Mouse (Mus musculus) midbrain, embryonic 15.5 days (tissue): ENCODE measurements around the gene Ip6k2. TPM values are rescaled to one million over a fixed set of nuclear protein-coding genes. Genes with fewer than 3 reads are reported as not detected.

Experiments used
- ATAC-seq: fragments of 200-750 bp; cut with Nextera tagmentation; replicated peaks from 2 replicates; pipeline ENCODE4 v1.8.0; 2017; ENCODE audit warnings: moderate TSS enrichment
- H3K27ac ChIP-seq: fragments of 300-500 bp; sonication (generic); 2 replicates; pipeline ENCODE4 v1.5.1; 2015; ENCODE audit warnings: mild to moderate bottlenecking, inconsistent platforms
- H3K27me3 ChIP-seq: fragments of 300-500 bp; sonication (generic); replicated peaks from 2 replicates; pipeline ENCODE4 v1.6.1; 2015; ENCODE audit warnings: inconsistent platforms
- H3K36me3 ChIP-seq: fragments of 300-500 bp; sonication (generic); replicated peaks from 2 replicates; pipeline ENCODE4 v1.6.1; 2015; ENCODE audit warnings: inconsistent platforms
- H3K4me1 ChIP-seq: fragments of 300-500 bp; sonication (generic); 2 replicates; pipeline ENCODE4 v1.6.1; 2015; ENCODE audit warnings: inconsistent platforms
- H3K4me2 ChIP-seq: fragments of 300-500 bp; sonication (generic); 2 replicates; pipeline ENCODE4 v1.6.1; 2015; ENCODE audit warnings: inconsistent platforms, mild to moderate bottlenecking, moderate library complexity
- H3K4me3 ChIP-seq: fragments of 300-500 bp; sonication (generic); 2 replicates; pipeline ENCODE4 v1.5.1; 2015; ENCODE audit warnings: mild to moderate bottlenecking, inconsistent platforms
- H3K9ac ChIP-seq: fragments of 300-500 bp; sonication (generic); 2 replicates; pipeline ENCODE4 v1.6.1; 2015; ENCODE audit warnings: mild to moderate bottlenecking, inconsistent platforms
- H3K9me3 ChIP-seq: fragments of 300-500 bp; sonication (generic); 2 replicates; pipeline ENCODE4 v1.6.1; 2016; ENCODE audit warnings: inconsistent platforms
- WGBS: fragments of 180-500 bp; shearing (Covaris S2); methylation state at CpG from one replicate; pipeline ENCODE4 v1.1.7; 2015; ENCODE audit warnings: mixed read lengths; 5-methylcytosine and 5-hydroxymethylcytosine counted together
- polyA plus RNA-seq: library from polyadenylated mRNA; unstranded; fragments of >200 nt; fragmentation: Nextera tagmentation; extraction: Ambion mirVana; gene quantifications from 2 replicates; pipeline ENCODE4 v1.2.1, GENCODE M21; 2015

Ip6k2 gene
- polyA plus RNA-seq, 1 experiment from 2014 or later = 239 TPM

DNA sequence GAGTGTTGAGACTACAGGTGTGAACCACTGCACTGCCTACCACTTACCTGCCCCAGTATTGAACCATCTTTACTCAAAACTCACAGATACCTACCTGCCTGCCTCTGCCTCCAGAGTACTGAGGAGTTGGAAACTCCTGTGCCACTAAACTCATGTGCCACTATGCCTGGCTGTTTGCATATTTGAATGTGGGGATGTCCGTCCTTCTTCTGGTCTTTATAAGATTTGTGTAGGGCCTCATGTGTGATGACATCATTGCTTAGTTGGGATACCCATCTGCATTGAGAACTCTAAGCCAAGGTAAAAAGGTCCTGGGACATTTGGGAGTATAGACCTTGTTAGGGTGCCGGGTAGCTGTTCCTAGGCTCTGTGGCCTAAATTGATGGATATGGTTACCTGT lies 3.5 kb downstream of the Ip6k2 start:
- Histone ChIP-seq H3K4me3 (peak overlapping the region; percentile 2; the same call in 1 of the 2 replicates), H3K4me2 (peak overlapping the region; percentile 72), H3K27ac (no peak overlapping the region), H3K9me3 (no peaks in the 10 kb centered on the region), H3K9ac (no peak overlapping the region), H3K4me1 (peaks cover 79% of the 10 kb centered on the region), H3K27me3 (no peaks in the 10 kb centered on the region), H3K36me3 (no peaks in the 10 kb centered on the region)
- no peak for ATAC-seq
- 90% methylated on average over 2 of the region's 2 CpGs for WGBS

DNA sequence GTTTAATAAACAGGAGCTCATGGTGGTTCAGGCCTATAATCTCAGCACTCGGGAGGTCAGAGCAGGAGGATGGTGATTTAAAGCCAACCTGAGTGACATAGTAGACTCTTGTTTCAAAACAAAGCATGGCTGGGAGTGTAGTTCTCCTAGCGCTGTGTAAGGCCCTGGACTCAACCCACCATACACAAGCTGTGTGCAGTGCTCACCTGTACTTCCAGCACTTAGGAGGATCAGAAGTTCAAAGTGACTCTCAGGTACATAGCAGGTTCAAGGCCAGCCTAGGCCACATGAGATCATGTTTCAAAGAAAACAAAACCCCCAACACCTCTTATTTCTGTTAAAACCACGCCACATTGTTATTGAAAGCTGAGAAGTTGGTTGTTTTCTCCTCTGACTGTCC lies 5.1 kb downstream of the Ip6k2 start:
- Histone ChIP-seq H3K9me3 (no peaks in the 10 kb centered on the region), H3K4me3 (no peak overlapping the region), H3K27me3 (no peaks in the 10 kb centered on the region), H3K9ac (no peak overlapping the region), H3K27ac (no peak overlapping the region), H3K4me1 (peaks cover 84% of the 10 kb centered on the region), H3K36me3 (no peaks in the 10 kb centered on the region), H3K4me2 (peak overlapping the region; percentile 72)
- no peak for ATAC-seq
- 77% methylated on average over 3 of the region's 3 CpGs for WGBS

DNA sequence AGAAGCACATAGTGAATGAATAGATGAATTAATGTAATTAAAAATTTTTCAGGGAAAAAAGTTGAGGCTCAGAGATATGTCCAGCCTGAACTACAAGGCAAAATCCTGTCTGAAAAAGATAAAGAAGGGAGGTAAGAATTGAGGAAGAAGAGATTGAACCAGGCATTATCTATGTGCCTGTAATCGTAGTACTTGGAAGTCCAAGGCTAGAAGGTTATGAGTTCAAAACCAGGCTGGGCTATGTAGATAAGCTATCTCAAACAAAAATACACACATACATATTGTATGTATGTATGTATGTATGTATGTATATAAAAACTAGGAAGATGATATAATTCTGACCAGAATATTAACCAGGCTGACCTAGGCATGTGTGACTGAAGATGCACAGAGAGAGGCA lies 8.7 kb downstream of the Ip6k2 start:
- Histone ChIP-seq H3K4me2 (no peak overlapping the region), H3K4me1 (peaks cover 96% of the 10 kb centered on the region), H3K27me3 (no peaks in the 10 kb centered on the region), H3K9me3 (no peaks in the 10 kb centered on the region), H3K27ac (no peak overlapping the region), H3K4me3 (no peak overlapping the region), H3K9ac (no peak overlapping the region), H3K36me3 (no peaks in the 10 kb centered on the region)
- 85% methylated on average over 1 of the region's 1 CpGs for WGBS
- ATAC-seq = no peak

DNA sequence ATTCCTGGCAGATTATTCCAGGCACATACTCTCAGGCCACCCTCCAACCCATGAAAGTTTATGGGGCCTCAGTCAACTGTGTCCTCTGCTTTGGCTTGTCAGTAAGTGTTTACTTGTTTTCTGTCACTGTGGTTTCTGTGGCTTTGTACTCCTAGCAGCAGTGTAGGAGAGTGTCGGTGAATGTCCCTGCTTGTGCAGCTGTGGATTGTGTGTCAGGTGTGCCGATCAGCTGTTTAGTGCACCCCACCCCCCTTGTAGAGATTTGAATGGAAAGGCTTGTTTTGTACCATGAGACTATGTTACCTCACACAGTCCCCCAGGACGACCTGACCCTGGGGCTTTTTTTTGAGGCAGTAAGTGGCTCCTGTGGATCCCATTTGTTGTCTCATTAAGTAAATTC lies 9.1 kb downstream of the Ip6k2 start:
- WGBS = 45% methylated on average over 3 of the region's 3 CpGs
- H3K9ac ChIP-seq = no peak overlapping the region
- H3K4me2 ChIP-seq = no peak overlapping the region
- no peaks in the 10 kb centered on the region for H3K27me3 ChIP-seq
- no peaks in the 10 kb centered on the region for H3K9me3 ChIP-seq
- H3K4me3 ChIP-seq = no peak overlapping the region
- H3K27ac ChIP-seq = no peak overlapping the region
- 0 out of 2 replicates have a peak, but pooled peaks cover 2% of the 10 kb centered on the region for H3K36me3 ChIP-seq
- peaks cover 92% of the 10 kb centered on the region for H3K4me1 ChIP-seq
- no peak for ATAC-seq

DNA sequence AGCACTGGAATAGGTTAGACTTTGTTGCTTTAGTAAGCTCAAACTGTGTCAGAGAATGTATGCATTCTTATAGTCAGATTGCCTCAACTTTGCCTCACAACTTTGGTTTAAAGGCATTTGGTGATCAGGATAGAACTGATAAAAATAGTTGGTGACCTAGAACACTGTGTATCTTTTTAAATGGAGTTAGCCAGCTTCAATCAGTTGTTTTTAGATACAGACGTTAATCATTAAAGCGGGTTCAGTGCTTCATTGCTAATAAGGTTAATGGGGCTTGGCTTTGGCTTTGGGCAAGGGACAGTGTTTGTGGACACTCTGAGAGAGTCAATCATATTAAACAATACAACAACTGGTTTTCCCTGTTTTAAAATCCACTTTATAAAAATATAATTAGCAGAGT lies 11.7 kb downstream of the Ip6k2 start:
- whole genome bisulfite sequencing = 60% methylated on average over 2 of the region's 2 CpGs
- H3K4me3 ChIP-seq = no peak overlapping the region
- peak overlapping the region; percentile 17; the same call in 1 of the 2 replicates for H3K4me2 ChIP-seq
- H3K27me3 ChIP-seq = no peaks in the 10 kb centered on the region
- no peak for ATAC-seq
- H3K4me1 ChIP-seq = peaks cover 67% of the 10 kb centered on the region
- no peaks in the 10 kb centered on the region for H3K9me3 ChIP-seq
- no peak overlapping the region for H3K27ac ChIP-seq
- peaks cover 20% of the 10 kb centered on the region; the same call in 1 of the 2 replicates for H3K36me3 ChIP-seq
- H3K9ac ChIP-seq = no peak overlapping the region

DNA sequence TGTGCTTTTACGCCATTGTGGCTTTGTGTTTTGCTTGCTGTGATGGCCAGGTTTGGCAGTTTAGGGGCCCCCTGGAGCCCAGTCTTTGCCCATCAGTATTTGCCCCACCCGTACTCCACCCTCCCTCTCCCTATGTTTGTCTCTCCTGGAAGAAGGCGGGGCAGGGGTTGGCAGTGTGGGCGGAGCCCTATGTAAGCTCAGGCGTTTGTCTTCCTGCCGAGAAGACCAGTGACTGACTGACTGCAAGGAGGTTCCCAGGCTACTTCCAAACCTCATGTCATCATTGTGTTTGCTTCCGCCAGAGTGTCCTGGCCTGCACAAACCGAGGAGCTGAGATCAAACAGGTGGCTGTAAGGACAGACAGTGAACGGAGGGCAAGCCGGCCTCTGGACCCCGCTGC lies 12.2 kb downstream of the Ip6k2 start:
- H3K4me1 ChIP-seq = peaks cover 62% of the 10 kb centered on the region
- H3K27me3 ChIP-seq = no peaks in the 10 kb centered on the region
- H3K4me3 ChIP-seq = no peak overlapping the region
- H3K4me2 ChIP-seq = peak overlapping the region; percentile 17; the same call in 1 of the 2 replicates
- peaks cover 22% of the 10 kb centered on the region; the same call in 1 of the 2 replicates for H3K36me3 ChIP-seq
- WGBS = 26% methylated on average over 11 of the region's 11 CpGs
- ATAC-seq = peak; percentile 55
- H3K9me3 ChIP-seq = no peaks in the 10 kb centered on the region
- H3K9ac ChIP-seq = no peak overlapping the region
- H3K27ac ChIP-seq = no peak overlapping the region

DNA sequence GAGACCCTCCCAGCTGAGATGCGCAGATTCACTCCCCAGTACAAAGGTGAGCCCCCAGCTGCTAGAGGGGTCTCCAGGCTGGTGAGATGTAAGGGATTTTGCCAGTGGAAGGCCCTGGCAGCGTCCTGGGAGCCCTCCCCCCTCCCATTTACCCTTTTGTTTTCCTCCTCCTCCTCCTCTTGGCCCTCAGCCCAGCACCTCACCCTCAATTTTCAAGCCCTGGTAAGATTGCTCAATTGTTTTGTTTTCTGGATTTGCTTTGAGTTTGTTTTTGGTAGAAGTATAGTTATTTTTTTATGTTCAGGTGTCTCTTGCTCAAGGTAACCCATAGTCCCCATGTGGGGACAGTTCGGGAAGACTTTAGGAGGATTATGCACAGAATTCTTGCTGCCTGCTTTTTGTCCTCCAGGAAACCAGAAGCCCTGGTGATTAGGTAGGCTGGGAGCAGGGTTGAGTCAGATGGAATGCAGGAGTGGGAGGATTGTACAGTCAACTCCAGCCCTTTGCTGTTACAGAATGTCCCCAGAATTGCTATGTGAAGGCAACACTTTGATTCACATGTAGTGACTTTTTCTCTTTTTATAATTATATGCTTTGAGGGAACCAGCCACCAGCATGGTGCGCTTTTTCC lies 12.9 kb downstream of the Ip6k2 start:
- Histone ChIP-seq H3K27me3 (no peaks in the 10 kb centered on the region), H3K27ac (no peak overlapping the region), H3K9me3 (no peaks in the 10 kb centered on the region), H3K4me2 (no peak overlapping the region), H3K4me1 (peaks cover 55% of the 10 kb centered on the region), H3K36me3 (peaks cover 28% of the 10 kb centered on the region; the same call in 1 of the 2 replicates), H3K4me3 (no peak overlapping the region), H3K9ac (no peak overlapping the region)
- ATAC-seq = no peak
- 53% methylated on average over 4 of the region's 4 CpGs for WGBS

DNA sequence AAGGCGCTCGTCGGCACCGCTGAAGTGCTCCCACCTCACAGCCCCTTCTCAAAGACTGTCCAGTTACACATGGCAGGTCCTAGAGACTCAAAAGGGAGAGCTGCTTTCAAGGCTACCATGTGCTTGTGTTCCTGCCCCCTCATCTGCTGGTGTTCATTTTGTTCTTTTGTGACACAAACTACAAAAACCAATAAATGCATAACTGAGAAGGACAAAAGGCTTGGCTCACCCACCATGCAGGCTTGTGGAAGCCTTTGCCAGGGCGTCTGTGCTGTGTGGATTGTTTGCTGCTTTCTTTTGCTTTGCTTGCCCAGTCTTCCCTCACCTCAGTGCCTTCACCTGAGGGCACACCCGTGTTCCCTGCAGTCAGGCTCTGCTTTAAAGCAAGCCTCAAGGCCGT lies 13.9 kb downstream of the Ip6k2 start:
- no peak for ATAC-seq
- H3K27me3 ChIP-seq = no peaks in the 10 kb centered on the region
- peaks cover 33% of the 10 kb centered on the region; the same call in 1 of the 2 replicates for H3K36me3 ChIP-seq
- peaks cover 45% of the 10 kb centered on the region for H3K4me1 ChIP-seq
- H3K9ac ChIP-seq = no peak overlapping the region
- H3K9me3 ChIP-seq = no peaks in the 10 kb centered on the region
- H3K4me2 ChIP-seq = no peak overlapping the region
- no peak overlapping the region for H3K27ac ChIP-seq
- no peak overlapping the region for H3K4me3 ChIP-seq
- 85% methylated on average over 7 of the region's 7 CpGs for WGBS

DNA sequence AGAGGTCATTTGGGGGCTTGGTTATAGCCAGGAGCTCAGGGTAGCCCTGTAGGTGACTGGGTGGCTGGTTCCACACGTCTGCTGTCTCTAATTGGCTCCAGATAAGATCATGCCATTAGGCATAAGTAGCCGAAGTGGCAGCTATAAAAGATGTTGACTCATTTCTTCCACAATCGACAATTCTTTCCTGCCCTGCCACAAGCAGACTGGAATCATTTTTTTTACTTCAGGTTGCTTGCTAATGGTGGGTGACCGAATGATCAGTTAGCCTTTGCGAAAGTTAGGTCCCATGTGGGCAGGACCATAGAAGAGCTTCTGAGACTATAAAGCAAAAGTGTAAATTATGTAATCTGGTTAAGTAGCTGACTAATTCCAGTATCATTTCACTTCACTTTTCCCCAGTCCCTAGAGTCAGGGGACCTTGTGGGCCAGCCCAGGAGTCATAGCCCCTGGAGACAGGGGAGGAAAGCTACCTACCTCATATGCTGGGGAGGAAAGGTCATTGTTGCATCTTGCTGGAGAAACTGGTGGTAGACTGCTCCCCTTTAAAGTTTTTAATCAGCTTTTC lies 15.0 kb downstream of the Ip6k2 start:
- no peaks in the 10 kb centered on the region for H3K9me3 ChIP-seq
- no peak overlapping the region for H3K4me3 ChIP-seq
- H3K27ac ChIP-seq = no peak overlapping the region
- no peak overlapping the region for H3K4me2 ChIP-seq
- peaks cover 34% of the 10 kb centered on the region; the same call in 1 of the 2 replicates for H3K36me3 ChIP-seq
- H3K9ac ChIP-seq = no peak overlapping the region
- no peaks in the 10 kb centered on the region for H3K27me3 ChIP-seq
- 81% methylated on average over 5 of the region's 5 CpGs for WGBS
- no peak for ATAC-seq
- H3K4me1 ChIP-seq = peaks cover 34% of the 10 kb centered on the region

DNA sequence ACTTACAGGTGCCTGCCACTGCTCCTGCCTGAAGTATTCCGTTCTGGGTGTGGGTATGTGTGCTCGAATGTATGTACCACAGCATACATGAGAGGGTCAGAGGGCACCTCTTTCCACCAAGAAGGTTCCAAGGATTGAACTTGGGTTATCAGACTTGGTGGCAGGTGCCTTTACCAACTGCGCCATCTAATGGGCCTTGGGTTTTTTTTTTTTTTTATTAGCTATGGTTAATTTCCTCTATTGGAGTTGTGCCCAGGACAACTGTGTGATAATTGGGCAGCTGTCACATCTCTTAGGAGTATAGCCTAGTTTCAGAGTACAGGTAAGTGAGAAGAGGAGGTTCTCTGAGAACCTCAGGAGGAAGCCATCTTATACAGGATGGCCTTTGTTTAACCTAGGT lies 16.0 kb downstream of the Ip6k2 start:
- Histone ChIP-seq H3K4me2 (no peak overlapping the region), H3K9ac (no peak overlapping the region), H3K36me3 (peaks cover 44% of the 10 kb centered on the region; the same call in 1 of the 2 replicates), H3K4me1 (peaks cover 24% of the 10 kb centered on the region), H3K27me3 (no peaks in the 10 kb centered on the region), H3K27ac (no peak overlapping the region), H3K9me3 (no peaks in the 10 kb centered on the region), H3K4me3 (no peak overlapping the region)
- WGBS = 86% methylated on average over 3 of the region's 3 CpGs
- ATAC-seq = no peak

DNA sequence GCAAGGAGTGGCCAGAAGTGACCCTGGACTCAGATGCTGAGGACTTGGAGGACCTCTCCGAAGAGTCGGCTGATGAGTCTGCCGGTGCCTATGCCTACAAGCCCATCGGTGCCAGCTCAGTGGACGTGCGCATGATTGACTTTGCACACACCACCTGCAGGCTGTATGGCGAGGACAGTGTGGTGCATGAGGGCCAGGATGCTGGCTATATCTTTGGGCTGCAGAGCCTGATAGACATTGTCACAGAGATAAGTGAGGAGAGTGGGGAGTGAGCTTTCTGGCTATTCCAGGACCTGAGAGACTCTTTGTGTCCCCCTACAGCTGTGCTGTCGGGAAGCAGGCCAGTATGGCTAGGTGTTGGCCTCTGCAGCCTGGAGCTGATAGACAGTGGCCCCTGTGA lies 22.2 kb downstream of the Ip6k2 start:
- WGBS = 91% methylated on average over 8 of the region's 8 CpGs
- peaks cover 50% of the 10 kb centered on the region for H3K36me3 ChIP-seq
- H3K27ac ChIP-seq = no peak overlapping the region
- no peak overlapping the region for H3K4me2 ChIP-seq
- no peak overlapping the region for H3K4me3 ChIP-seq
- ATAC-seq = no peak
- H3K9me3 ChIP-seq = no peaks in the 10 kb centered on the region
- H3K4me1 ChIP-seq = peaks cover 15% of the 10 kb centered on the region
- H3K9ac ChIP-seq = no peak overlapping the region
- no peaks in the 10 kb centered on the region for H3K27me3 ChIP-seq

DNA sequence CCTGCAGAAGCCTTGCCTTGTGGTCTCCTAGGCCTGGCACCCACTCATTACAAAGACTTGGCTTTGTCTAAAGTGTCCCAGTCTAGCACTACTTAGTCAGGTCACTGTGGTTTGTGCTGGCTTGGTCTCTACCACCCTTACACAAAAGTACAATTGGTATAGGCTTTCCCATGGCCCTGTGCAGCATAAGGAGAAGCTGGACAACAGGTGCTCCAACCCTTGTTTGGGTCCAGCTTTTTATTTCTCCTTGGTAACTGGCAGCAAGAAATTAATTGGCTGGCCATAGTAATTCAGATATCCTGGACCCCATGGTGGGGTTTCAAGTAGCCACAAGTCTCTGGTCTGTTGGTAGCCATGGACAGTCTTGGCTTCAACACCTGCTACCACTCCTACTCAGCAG lies 22.8 kb downstream of the Ip6k2 start:
- no peak overlapping the region for H3K4me2 ChIP-seq
- H3K27me3 ChIP-seq = no peaks in the 10 kb centered on the region
- no peaks in the 10 kb centered on the region for H3K9me3 ChIP-seq
- H3K9ac ChIP-seq = no peak overlapping the region
- H3K4me1 ChIP-seq = peaks cover 18% of the 10 kb centered on the region
- H3K27ac ChIP-seq = no peak overlapping the region
- H3K4me3 ChIP-seq = no peak overlapping the region
- H3K36me3 ChIP-seq = peaks cover 48% of the 10 kb centered on the region
- no peak for ATAC-seq

DNA sequence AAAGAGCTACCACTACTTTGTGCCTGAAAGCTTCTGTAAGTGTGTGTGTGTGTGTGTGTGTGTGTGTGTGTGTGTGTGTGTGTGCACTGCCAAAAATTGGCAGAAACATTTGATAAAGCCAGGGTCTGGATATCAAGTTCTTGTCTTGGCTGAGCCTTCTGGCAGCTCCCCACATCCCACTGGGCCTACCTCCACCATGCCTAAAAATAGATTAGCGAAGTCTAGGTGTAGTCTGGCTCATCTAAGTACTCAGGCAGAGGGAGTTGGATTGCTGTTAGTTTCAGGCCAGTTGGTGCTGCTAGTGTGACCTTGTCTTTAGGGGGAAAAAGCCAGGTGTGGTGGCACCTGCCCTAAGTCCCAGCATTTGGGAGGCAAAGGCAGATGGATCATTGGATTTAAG lies 23.2 kb downstream of the Ip6k2 start:
- H3K4me3 ChIP-seq = no peak overlapping the region
- 0 out of 2 replicates have a peak overlapping the region, but pooled peaks have one; percentile 25 for H3K27ac ChIP-seq
- H3K36me3 ChIP-seq = peaks cover 51% of the 10 kb centered on the region
- 82% methylated on average over 1 of the region's 1 CpGs for WGBS
- H3K27me3 ChIP-seq = no peaks in the 10 kb centered on the region
- no peak for ATAC-seq
- H3K4me1 ChIP-seq = peaks cover 18% of the 10 kb centered on the region
- no peak overlapping the region for H3K9ac ChIP-seq
- no peak overlapping the region for H3K4me2 ChIP-seq
- H3K9me3 ChIP-seq = no peaks in the 10 kb centered on the region
